Mouse (Mus musculus) kidney, adult 2 months (tissue): ENCODE results near the gene Zfp61.

ENCODE experiments used
- CTCF ChIP-seq: fragments of 200-500 bp; conservative IDR thresholded peaks from 2 replicates; pipeline ENCODE4 v1.5.1; 2011; ENCODE audit warnings: low read depth, mild to moderate bottlenecking, control low read depth, low read length, moderate library complexity, mixed read lengths; ENCODE audit not compliant: insufficient read depth, insufficient read length
- POLR2A ChIP-seq: fragments of 200-500 bp; IDR thresholded peaks from one replicate; pipeline ENCODE4 v1.6.1; 2011; ENCODE audit warnings: low read depth, low read length, control low read depth

DNA sequence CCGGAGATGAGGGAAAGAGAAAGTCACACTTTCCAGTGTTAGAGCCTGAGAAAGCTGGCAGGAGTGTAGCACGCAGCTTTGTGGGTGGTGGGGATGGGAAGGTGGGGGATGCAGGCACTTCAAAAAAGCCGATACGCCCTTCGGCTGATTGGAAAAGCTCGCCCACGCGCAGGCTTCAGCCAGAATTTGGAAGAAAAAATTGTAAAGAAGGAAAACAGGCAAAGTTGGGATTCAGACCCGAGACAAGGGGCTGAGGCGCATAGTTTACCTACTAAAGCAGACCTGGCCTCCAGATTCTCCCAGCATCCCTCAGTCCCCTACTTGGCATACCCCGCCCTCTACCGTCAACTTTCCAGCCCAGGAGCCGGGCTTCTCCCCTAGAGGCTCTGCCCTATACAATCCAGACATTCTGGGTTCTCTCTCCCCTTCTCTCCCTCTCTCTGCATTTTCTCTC is 24.7 kb upstream of the Zfp61 start:
- TF ChIP-seq POLR2A (no peak), CTCF (no peak)
